Mouse (Mus musculus) cortical plate, adult 2 months (tissue): ENCODE measurements around the gene Dok4.

ENCODE experiments used
- CTCF ChIP-seq: fragments of 200-500 bp; IDR thresholded peaks from 2 replicates; pipeline ENCODE4 v1.5.1; 2011; ENCODE audit warnings: mild to moderate bottlenecking, control low read depth, low read length; ENCODE audit not compliant: insufficient read depth; ENCODE audit errors: extremely low read depth
- POLR2A ChIP-seq: fragments of 200-500 bp; IDR thresholded peaks from 2 replicates; pipeline ENCODE4 v1.6.1; 2011; ENCODE audit warnings: mild to moderate bottlenecking, low read length, control low read depth; ENCODE audit not compliant: insufficient read depth; ENCODE audit errors: extremely low read depth

DNA sequence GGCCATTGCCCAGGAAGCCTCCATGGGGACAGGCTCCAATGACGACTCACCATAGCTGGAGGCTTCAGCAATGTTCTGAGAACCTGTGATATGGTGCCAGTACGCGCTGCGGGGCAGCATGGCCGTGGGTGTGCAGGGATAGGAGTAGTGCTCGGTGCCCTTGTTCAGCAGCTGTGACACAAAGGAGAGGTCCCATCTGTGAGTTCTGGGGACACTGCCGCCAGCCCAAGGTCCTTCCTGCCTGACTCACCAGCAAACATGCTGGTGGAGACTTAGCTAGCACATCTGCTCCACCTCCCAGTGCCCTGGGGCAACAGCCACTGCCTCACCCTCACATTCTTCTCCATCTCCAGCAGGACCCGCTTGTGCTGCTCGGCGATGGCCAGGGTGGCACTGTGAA, 10.8 kb downstream of the Dok4 start:
- no peak for TF ChIP-seq CTCF
- TF ChIP-seq POLR2A = no peak
